Mouse (Mus musculus) heart, postnatal 4 days (tissue): ENCODE results near the gene Galntl6. TPM values are rescaled to one million over a fixed set of nuclear protein-coding genes. Genes with fewer than 3 reads are reported as not detected.

Experiments used
- DNase-seq: peaks from one replicate; pipeline ENCODE4 v3.0.0; 2021
- total RNA-seq, 2 experiments: library from RNA; stranded (reverse); gene quantifications; 2 replicates each; pipeline ENCODE4 v1.2.3; 2021

Galntl6 gene
- not detected for total RNA-seq

DNA sequence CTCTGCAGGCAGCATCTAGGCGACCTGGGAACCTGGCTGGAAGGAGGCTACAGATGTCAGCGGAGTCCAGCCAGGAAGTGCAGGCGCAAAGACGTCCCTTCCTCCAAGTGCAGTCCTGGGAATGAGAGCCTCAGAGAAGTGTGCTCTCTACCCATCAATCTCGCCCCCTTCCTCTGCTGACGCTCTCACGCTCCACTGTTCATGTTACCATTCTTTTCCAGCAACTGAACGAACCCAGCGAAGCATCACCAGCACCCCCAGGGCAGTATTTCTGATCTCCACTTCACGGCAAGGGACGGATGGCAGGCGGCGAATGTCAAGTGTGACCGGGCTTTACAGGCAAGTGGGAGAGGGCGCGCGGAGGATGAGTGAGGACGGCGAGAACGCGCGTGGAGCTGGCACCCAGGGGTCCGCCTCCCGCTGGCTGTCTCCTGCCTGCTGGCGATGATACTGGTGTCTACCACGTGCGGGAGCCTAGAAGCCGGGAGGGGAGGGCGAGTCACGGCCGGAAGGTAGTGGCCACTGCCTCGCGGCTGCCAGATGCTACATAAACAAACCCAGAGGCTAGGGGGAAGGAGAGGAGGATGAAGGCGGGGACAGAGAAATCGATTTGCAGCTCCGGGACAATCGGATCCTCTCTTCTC is at the start of gene Galntl6:
Gene Galntl6, minus strand, starts transcription at position 445 of the 644 bp plus-strand sequence.
- DNase-seq, result no peak

GRCm38 (mm10) chr8:58957195-58957739 is 44.8 kb upstream of the Galntl6 start:
- DNase-seq, result no peak

DNA sequence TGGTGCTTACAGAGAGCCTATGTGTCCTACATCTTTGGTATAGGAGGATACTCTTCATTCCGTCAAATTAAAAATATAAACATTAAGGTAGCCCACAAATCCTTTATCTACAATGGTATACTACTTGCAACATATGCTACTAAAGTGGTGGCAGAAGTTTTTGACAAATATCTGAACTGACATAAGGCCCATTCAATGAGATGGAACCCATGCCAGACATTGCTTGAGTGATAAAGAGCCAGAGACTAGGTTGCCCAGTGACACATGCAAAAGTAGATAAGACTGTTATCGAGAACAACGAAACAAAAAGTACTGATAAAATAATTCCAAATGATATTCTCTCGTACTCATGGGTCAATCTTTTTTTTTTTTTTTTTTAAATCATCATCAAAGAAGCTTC is 31.3 kb upstream of the Galntl6 start:
- DNase-seq, result no peak

GRCm38 (mm10) chr8:58931066-58931465 is 18.6 kb upstream of the Galntl6 start:
- DNase-seq, result no peak

DNA sequence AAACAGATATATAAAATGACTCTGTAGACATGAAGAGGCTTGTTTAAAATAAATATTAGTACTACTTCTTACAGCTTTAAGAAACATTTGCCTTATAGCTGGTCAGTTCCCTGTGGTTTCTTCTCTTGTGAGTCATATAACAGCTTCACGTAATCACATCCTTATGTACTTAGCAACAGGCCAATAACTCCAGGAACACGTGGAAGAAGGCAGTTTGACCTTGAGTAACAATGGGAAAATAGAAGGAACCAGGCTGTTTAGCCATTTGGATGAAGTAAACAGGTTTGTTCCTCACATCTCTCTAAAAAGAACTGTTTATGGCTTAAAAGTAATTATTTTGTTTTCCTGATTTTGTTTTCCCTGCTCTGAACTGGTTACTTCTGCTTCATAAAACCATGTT is 2.7 kb upstream of the Galntl6 start:
- no peak for DNase-seq

- DNase-seq, result no peak
Observed at GRCm38 (mm10) chr8:58913640-58913968, 1.2 kb upstream of the Galntl6 start.

GRCm38 (mm10) chr8:58912840-58913639 is 600 bp upstream of the Galntl6 start:
- DNase-seq, result peak; percentile 10

- DNase-seq, result no peak
Observed at GRCm38 (mm10) chr8:58911677-58912076, 763 bp downstream of the Galntl6 start, which contains the start of gene BC030500. Gene BC030500 (plus strand): TSS chr8:58911755.

DNA sequence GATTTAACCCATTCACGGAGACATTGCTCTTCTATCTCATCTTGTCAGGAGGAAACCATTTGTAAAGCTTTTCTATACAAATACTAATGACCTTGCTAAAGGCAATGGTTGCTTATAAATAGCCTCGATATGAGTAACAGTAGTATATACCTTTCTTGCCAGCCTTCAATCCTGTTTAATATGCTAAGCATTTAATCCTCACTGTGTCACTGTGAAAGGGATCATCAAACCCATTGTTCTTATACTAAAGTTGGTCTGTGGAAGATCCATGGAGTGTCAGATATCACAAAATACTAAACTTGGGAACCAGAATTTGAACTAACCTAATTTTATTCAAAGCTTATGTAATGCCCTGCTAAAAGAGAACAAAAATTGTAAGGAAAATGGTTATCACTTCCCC is 8.0 kb downstream of the Galntl6 start:
- DNase-seq, result no peak

DNA sequence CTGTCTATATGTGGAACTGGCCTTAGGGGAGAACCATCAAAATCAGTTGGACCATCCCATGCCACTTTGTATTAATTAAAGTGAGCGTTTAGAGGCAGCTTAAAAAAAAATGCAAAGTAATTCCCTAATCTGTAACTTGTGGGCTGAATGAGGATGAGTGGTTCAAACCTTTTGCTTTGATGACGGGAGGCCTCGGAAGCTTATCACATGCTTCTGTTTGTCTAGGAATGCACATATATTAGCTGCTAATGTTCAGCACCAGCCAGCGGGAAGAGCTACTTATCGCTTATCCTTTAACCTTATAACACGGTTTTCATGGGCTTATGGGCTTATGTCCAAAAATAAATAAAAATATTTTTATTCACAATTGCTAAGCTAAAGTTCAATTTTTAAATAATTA is 16.5 kb downstream of the Galntl6 start:
- DNase-seq, result no peak

- DNase-seq, result no peak
Observed at GRCm38 (mm10) chr8:58890591-58890990, 21.8 kb downstream of the Galntl6 start.

- DNase-seq, result no peak
Observed at GRCm38 (mm10) chr8:58886405-58886804, 26.0 kb downstream of the Galntl6 start.

GRCm38 (mm10) chr8:58824347-58824746 is 88.1 kb downstream of the Galntl6 start:
- no peak for DNase-seq

GRCm38 (mm10) chr8:58805190-58805589 is 107.2 kb downstream of the Galntl6 start:
- DNase-seq, result no peak

DNA sequence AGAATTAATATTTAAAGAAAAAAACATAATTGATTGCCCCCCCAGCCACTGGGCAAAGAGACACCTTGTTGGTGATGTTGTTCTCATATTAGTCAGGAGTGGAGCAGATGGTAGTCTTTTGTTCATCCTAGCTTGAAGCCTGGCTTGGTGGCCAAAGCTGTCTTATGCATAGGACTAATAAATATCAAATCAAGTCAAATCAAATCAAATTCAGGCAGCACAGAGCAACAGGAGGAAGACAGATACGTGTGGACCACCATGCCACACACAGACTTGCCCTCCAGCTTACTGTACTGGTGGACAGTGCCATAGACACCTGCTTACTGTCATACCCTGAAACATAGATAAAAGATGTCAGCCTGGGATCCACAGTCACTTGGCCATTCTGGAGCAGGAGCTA is 110.6 kb downstream of the Galntl6 start:
- no peak for DNase-seq

- no peak for DNase-seq
Observed at GRCm38 (mm10) chr8:58753769-58754168, 158.7 kb downstream of the Galntl6 start.

GRCm38 (mm10) chr8:58737963-58738362 is 174.5 kb downstream of the Galntl6 start:
- DNase-seq, result no peak

DNA sequence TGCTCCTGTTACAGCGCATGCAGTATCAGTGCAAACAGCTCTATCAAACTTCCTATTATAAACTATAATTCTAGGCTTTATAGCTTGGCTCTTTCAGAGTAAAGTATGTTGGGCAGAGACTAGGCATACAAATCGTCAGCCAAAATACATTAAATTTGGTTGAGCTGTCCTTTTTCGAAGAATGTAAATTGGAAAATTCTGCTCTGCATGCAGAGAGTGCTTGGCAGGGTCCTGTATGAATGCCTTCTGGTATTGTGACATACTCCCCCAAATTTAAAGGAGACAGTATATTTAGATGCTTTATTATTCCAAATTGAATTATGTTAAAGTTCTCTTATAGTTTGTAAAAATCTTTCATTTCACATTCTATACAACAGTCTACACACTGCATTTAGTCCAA is 220.7 kb downstream of the Galntl6 start:
- DNase-seq, result no peak

DNA sequence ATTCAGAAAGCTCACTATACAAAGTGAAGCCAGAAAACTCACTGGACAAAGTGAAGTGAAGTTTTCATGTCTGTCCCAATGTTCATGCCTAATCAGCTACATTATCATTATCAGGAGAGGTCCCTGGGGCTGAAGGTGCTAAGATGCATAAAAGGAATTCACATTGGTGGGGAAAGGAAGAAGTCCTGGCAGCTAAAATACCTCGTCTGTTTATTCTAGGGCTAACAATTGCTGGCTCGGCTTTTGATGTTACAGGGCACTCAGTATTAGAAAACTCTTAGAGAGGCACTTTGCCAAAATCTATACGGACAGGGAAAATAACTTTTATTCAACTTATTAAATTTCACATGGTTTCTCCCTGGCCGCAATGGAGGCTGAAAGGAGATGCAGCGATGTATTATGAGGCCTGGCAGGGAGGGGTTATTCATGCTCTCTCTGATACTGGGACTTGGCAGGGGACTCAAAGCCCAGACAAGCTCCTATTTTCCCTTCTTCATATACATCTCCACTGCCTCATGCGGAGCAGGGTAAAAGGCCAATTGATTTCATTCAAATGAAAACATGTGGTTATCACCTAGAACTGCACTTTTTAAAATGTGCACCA is 234.5 kb downstream of the Galntl6 start:
- no peak for DNase-seq

GRCm38 (mm10) chr8:58669075-58669474 is 243.4 kb downstream of the Galntl6 start:
- DNase-seq, result no peak

- DNase-seq, result no peak
Observed at GRCm38 (mm10) chr8:58660019-58660418, 252.4 kb downstream of the Galntl6 start.

GRCm38 (mm10) chr8:58655631-58656030 is 256.8 kb downstream of the Galntl6 start:
- DNase-seq, result no peak

GRCm38 (mm10) chr8:58606451-58606850 is 306.0 kb downstream of the Galntl6 start:
- DNase-seq, result no peak
